Mouse (Mus musculus) thymus, adult 2 months (tissue): ENCODE measurements around the gene Klhl35.

Experiments
- CTCF ChIP-seq: fragments of 200-500 bp; IDR thresholded peaks from 2 replicates; pipeline ENCODE4 v1.5.1; 2012; ENCODE audit warnings: mild to moderate bottlenecking, control low read depth, low read length, moderate library complexity, borderline replicate concordance; ENCODE audit not compliant: control insufficient read depth, poor library complexity, insufficient read depth; ENCODE audit errors: extremely low read depth
- POLR2A ChIP-seq: fragments of 200-500 bp; IDR thresholded peaks from 2 replicates; pipeline ENCODE4 v1.6.1; 2012; ENCODE audit warnings: mild to moderate bottlenecking, low read length, control low read depth, moderate library complexity; ENCODE audit not compliant: control insufficient read depth, poor library complexity, insufficient read depth; ENCODE audit errors: extremely low read depth

- TF ChIP-seq POLR2A, result no peak
- TF ChIP-seq CTCF, result no peak
Observed at GRCm38 (mm10) chr7:99477235-99477634, 11.4 kb downstream of the Klhl35 start.
